Mouse (Mus musculus): ENCODE measurements around the gene Aifm2. TPM values are rescaled to one million over a fixed set of nuclear protein-coding genes. Genes with fewer than 3 reads are reported as not detected.

Gene Aifm2
- polyA plus RNA-seq, 1 experiment from 2014 or later, result 4.4 TPM

- 69% methylated on average over 3 of the region's 3 CpGs for WGBS
- no peak overlapping the region for H3K4me3 ChIP-seq (ENCODE audit: low read depth, low read length)
- H3K4me2 ChIP-seq (ENCODE audit: low read length), result no peak overlapping the region
- H3K36me3 ChIP-seq (ENCODE audit: control insufficient read depth, insufficient read depth, low read length), result no peaks in the 10 kb centered on the region
- peaks cover 3% of the 10 kb centered on the region; the same call in 1 of the 2 replicates for H3K4me1 ChIP-seq (ENCODE audit: control insufficient read depth, insufficient read depth, low read length)
- ATAC-seq (no peak), DNase-seq (ENCODE audit: low spot score) (no peak)
- no peak overlapping the region for H3K27ac ChIP-seq (ENCODE audit: low read depth, low read length)
- H3K27me3 ChIP-seq (replicated peaks; ENCODE audit: control insufficient read depth, insufficient read depth, low read length), result no peaks in the 10 kb centered on the region
- H3K9ac ChIP-seq (ENCODE audit: low read length), result no peak overlapping the region
- H3K9me3 ChIP-seq (replicated peaks; ENCODE audit: control insufficient read depth, low read length), result no peaks in the 10 kb centered on the region
Observed at GRCm38 (mm10) chr10:61713601-61714000, 1.5 kb upstream of the Aifm2 start.

- H3K4me1 ChIP-seq (ENCODE audit: control insufficient read depth, insufficient read depth, low read length), result peaks cover 3% of the 10 kb centered on the region; the same call in 1 of the 2 replicates
- H3K4me2 ChIP-seq (ENCODE audit: low read length), result no peak overlapping the region
- H3K36me3 ChIP-seq (ENCODE audit: control insufficient read depth, insufficient read depth, low read length), result no peaks in the 10 kb centered on the region
- 91% methylated on average over 4 of the region's 4 CpGs for WGBS
- no peak overlapping the region for H3K27ac ChIP-seq (ENCODE audit: low read depth, low read length)
- ATAC-seq, result no peak
- H3K9me3 ChIP-seq (replicated peaks; ENCODE audit: control insufficient read depth, low read length), result no peaks in the 10 kb centered on the region
- DNase-seq (ENCODE audit: low spot score), result no peak
- no peak overlapping the region for H3K4me3 ChIP-seq (ENCODE audit: low read depth, low read length)
- no peak overlapping the region for H3K9ac ChIP-seq (ENCODE audit: low read length)
- H3K27me3 ChIP-seq (replicated peaks; ENCODE audit: control insufficient read depth, insufficient read depth, low read length), result no peaks in the 10 kb centered on the region
Observed at GRCm38 (mm10) chr10:61714146-61714545, 917 bp upstream of the Aifm2 start.

GRCm38 (mm10) chr10:61715462-61715837 lies 387 bp downstream of the Aifm2 start:
- 1% methylated on average over 10 of the region's 11 CpGs for WGBS
- H3K27me3 ChIP-seq (replicated peaks; ENCODE audit: control insufficient read depth, insufficient read depth, low read length), result no peaks in the 10 kb centered on the region
- DNase-seq (ENCODE audit: low spot score), result no peak
- ATAC-seq, result peak; percentile 34; the same call in 1 of the 2 replicates
- no peaks in the 10 kb centered on the region for H3K36me3 ChIP-seq (ENCODE audit: control insufficient read depth, insufficient read depth, low read length)
- H3K4me3 ChIP-seq (ENCODE audit: low read depth, low read length), result peak overlapping the region; percentile 42
- no peak overlapping the region for H3K27ac ChIP-seq (ENCODE audit: low read depth, low read length)
- peaks cover 3% of the 10 kb centered on the region; the same call in 1 of the 2 replicates for H3K4me1 ChIP-seq (ENCODE audit: control insufficient read depth, insufficient read depth, low read length)
- peak overlapping the region; percentile 55 for H3K9ac ChIP-seq (ENCODE audit: low read length)
- peak overlapping the region; percentile 78 for H3K4me2 ChIP-seq (ENCODE audit: low read length)
- H3K9me3 ChIP-seq (replicated peaks; ENCODE audit: control insufficient read depth, low read length), result no peaks in the 10 kb centered on the region

DNA sequence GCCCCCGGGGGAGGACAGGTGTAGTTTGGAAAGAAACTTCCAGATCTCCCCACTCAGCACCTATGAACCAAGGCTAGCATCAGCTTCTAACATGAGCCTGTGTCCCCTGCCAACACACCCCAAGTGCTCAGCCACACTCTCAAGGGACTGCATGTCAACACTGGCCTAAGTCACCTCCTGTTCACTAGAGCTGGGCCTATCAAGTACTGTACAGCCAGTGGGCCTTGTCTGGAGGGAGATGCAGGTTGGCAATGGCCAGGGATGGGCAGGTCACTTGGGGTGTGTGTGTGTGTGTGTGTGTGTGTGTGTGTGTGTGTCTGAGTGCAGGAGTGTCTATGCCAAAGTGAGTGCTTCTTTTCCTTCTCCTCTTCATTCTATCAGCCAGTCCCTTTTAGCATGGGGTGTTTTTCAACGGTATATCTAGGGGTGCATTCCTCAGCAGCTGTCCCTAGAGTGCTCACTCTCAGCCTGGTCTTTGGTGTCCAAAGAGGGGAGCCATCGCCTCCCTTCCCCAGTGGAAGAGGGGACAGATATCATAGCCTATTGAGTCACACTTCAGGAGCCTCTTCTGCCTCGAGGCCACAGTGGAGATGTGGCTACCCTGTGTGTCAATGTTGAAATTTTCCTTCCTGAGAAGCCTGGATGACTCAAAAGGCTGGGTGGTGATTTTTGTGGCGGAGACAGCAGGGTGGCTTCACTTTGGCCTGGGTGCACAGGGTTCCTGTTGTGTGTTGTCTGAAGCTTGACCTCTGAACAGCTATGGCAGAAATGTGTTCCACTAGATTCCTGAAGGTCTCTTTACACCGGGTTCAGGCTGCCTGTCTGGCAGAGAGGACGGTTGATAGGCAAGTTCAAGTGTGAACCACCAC lies 1.2 kb downstream of the Aifm2 start:
- Histone ChIP-seq H3K9me3 (replicated peaks; ENCODE audit: control insufficient read depth, low read length) (no peaks in the 10 kb centered on the region), H3K36me3 (ENCODE audit: control insufficient read depth, insufficient read depth, low read length) (no peaks in the 10 kb centered on the region), H3K9ac (ENCODE audit: low read length) (no peak overlapping the region), H3K27ac (ENCODE audit: low read depth, low read length) (no peak overlapping the region), H3K4me2 (ENCODE audit: low read length) (peak overlapping the region; percentile 78; the same call in 1 of the 2 replicates), H3K27me3 (replicated peaks; ENCODE audit: control insufficient read depth, insufficient read depth, low read length) (no peaks in the 10 kb centered on the region), H3K4me3 (ENCODE audit: low read depth, low read length) (no peak overlapping the region), H3K4me1 (ENCODE audit: control insufficient read depth, insufficient read depth, low read length) (peaks cover 3% of the 10 kb centered on the region; the same call in 1 of the 2 replicates)
- DNase-seq (ENCODE audit: low spot score), result no peak
- 73% methylated on average over 7 of the region's 7 CpGs for WGBS
- ATAC-seq, result no peak

DNA sequence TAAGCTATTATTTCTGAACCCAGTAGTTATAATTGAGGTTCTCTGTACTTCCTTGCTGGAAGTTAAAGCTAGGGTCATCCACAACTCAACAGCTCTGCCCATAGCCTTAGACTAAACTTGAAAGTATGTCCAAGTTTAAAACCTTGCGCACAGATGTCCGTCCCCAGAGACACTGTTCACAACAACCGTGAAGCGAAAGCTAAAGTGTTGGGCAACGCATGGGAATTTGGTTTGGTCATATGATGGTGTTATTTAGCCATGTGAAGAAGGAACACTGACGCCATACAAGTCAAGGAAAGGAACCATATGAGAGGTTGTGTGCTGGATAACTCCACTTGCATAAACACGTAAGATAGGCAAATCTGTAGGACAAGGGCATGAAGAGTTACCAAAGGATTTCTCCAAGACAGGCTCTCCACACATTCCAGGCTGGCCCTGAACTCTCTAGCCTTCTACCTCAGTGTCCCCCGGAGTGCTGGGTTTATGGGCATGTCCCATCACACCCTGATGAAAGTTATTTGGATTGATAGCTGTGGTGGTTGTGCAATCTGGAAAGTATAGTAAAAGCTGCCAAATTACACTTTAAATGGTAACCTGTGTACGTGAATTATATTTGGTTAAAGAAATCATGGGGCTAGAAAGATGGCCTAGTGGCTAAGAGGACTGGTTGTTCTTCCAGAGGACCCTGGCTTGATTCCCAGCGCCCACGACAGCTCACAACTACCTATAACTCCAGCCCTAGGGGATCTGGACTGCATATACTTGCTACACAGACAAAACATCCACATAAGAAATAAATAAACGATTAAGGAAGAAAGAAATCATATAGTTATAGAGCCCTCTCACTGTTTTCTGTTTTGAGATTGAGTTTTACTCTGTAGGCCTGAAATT lies 2.6 kb downstream of the Aifm2 start:
- Histone ChIP-seq H3K27me3 (replicated peaks; ENCODE audit: control insufficient read depth, insufficient read depth, low read length) (no peaks in the 10 kb centered on the region), H3K36me3 (ENCODE audit: control insufficient read depth, insufficient read depth, low read length) (no peaks in the 10 kb centered on the region), H3K4me2 (ENCODE audit: low read length) (no peak overlapping the region), H3K9me3 (replicated peaks; ENCODE audit: control insufficient read depth, low read length) (no peaks in the 10 kb centered on the region), H3K4me3 (ENCODE audit: low read depth, low read length) (no peak overlapping the region), H3K27ac (ENCODE audit: low read depth, low read length) (no peak overlapping the region), H3K9ac (ENCODE audit: low read length) (no peak overlapping the region), H3K4me1 (ENCODE audit: control insufficient read depth, insufficient read depth, low read length) (peaks cover 3% of the 10 kb centered on the region; the same call in 1 of the 2 replicates)
- DNase-seq (ENCODE audit: low spot score) (no peak), ATAC-seq (no peak)
- 90% methylated on average over 12 of the region's 12 CpGs for WGBS

- DNase-seq (ENCODE audit: low spot score), result no peak
- WGBS, result 88% methylated on average over 7 of the region's 7 CpGs
Observed at GRCm38 (mm10) chr10:61720331-61720730, 5.3 kb downstream of the Aifm2 start.

GRCm38 (mm10) chr10:61722215-61722614 lies 7.2 kb downstream of the Aifm2 start:
- 87% methylated on average over 3 of the region's 3 CpGs for WGBS
- ATAC-seq, result no peak

More at GRCm38 (mm10) chr10:61720331-61720730, 5.3 kb downstream of the Aifm2 start:
- Histone ChIP-seq H3K9me3 (replicated peaks; ENCODE audit: control insufficient read depth, low read length) (no peaks in the 10 kb centered on the region), H3K4me2 (ENCODE audit: low read length) (no peak overlapping the region), H3K36me3 (ENCODE audit: control insufficient read depth, insufficient read depth, low read length) (no peaks in the 10 kb centered on the region), H3K27me3 (replicated peaks; ENCODE audit: control insufficient read depth, insufficient read depth, low read length) (no peaks in the 10 kb centered on the region), H3K4me1 (ENCODE audit: control insufficient read depth, insufficient read depth, low read length) (peaks cover 3% of the 10 kb centered on the region; the same call in 1 of the 2 replicates), H3K9ac (ENCODE audit: low read length) (no peak overlapping the region), H3K4me3 (ENCODE audit: low read depth, low read length) (no peak overlapping the region), H3K27ac (ENCODE audit: low read depth, low read length) (no peak overlapping the region)
- ATAC-seq, result no peak

GRCm38 (mm10) chr10:61723271-61723670 lies 8.2 kb downstream of the Aifm2 start:
- no peak overlapping the region for H3K4me2 ChIP-seq (ENCODE audit: low read length)
- no peaks in the 10 kb centered on the region for H3K9me3 ChIP-seq (replicated peaks; ENCODE audit: control insufficient read depth, low read length)
- H3K9ac ChIP-seq (ENCODE audit: low read length), result no peak overlapping the region
- no peaks in the 10 kb centered on the region for H3K36me3 ChIP-seq (ENCODE audit: control insufficient read depth, insufficient read depth, low read length)
- ATAC-seq (no peak), DNase-seq (ENCODE audit: low spot score) (no peak)
- WGBS, result 73% methylated on average over 6 of the region's 6 CpGs
- no peak overlapping the region for H3K27ac ChIP-seq (ENCODE audit: low read depth, low read length)
- H3K4me1 ChIP-seq (ENCODE audit: control insufficient read depth, insufficient read depth, low read length), result no peaks in the 10 kb centered on the region
- no peaks in the 10 kb centered on the region for H3K27me3 ChIP-seq (replicated peaks; ENCODE audit: control insufficient read depth, insufficient read depth, low read length)
- H3K4me3 ChIP-seq (ENCODE audit: low read depth, low read length), result no peak overlapping the region

More at GRCm38 (mm10) chr10:61722215-61722614, 7.2 kb downstream of the Aifm2 start:
- no peak overlapping the region for H3K4me2 ChIP-seq (ENCODE audit: low read length)
- no peak overlapping the region for H3K4me3 ChIP-seq (ENCODE audit: low read depth, low read length)
- no peak overlapping the region for H3K27ac ChIP-seq (ENCODE audit: low read depth, low read length)
- H3K27me3 ChIP-seq (replicated peaks; ENCODE audit: control insufficient read depth, insufficient read depth, low read length), result no peaks in the 10 kb centered on the region
- no peaks in the 10 kb centered on the region for H3K9me3 ChIP-seq (replicated peaks; ENCODE audit: control insufficient read depth, low read length)
- H3K4me1 ChIP-seq (ENCODE audit: control insufficient read depth, insufficient read depth, low read length), result no peaks in the 10 kb centered on the region
- no peak for DNase-seq (ENCODE audit: low spot score)
- no peak overlapping the region for H3K9ac ChIP-seq (ENCODE audit: low read length)
- H3K36me3 ChIP-seq (ENCODE audit: control insufficient read depth, insufficient read depth, low read length), result no peaks in the 10 kb centered on the region
